Mouse (Mus musculus): ENCODE results near the gene Obox1.
"Not testable (repeated sequence)": the region's sequence is repeated elsewhere in the genome, so short reads cannot be mapped to it uniquely, and the experiment has no call there.

- TF ChIP-seq EP300 (IDR thresholded peaks at IDR 0.05; ENCODE audit: insufficient read depth, low read depth, low read length); CTCF (IDR thresholded peaks at IDR 0.05): not testable (repeated sequence)
Measured at GRCm38 (mm10) chr7:15418046-15418445, 29.3 kb downstream of the Obox1 start.

Measured in heart, adult 2 months (tissue).